Mouse (Mus musculus): ENCODE measurements around the gene 1700018G05Rik.
A peak's percentile ranks its signal among the peaks of the same experiment; 100 is the strongest.
"Not testable (repeated sequence)": the region's sequence is repeated elsewhere in the genome, so short reads cannot be mapped to it uniquely, and the experiment has no call there.

Gene 1700018G05Rik

DNA sequence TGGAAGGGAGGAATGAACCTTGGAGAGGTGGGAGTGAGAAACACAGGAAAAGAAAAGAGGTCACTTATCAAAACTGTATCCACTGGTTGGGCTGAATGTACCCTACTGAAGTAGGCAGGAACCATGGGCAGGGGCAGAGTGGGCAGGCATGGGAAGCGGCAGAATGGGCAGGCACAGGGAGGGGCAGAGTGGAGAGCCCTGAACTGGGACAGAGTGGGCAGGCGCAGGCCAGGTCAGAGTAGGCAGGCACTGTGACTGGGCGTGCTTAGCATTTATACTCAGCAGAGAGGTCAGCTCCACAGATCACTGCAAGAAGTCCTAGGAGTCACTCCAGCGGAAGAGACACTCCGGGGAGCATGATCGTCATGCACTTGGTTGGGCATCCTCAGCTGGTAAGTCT is at the start of gene 1700018G05Rik:
TSS of gene 1700018G05Rik (plus strand) at position 301 of the 400 bp plus-strand sequence.
- not testable (repeated sequence) for DNase-seq (ENCODE audit: low spot score)

DNA sequence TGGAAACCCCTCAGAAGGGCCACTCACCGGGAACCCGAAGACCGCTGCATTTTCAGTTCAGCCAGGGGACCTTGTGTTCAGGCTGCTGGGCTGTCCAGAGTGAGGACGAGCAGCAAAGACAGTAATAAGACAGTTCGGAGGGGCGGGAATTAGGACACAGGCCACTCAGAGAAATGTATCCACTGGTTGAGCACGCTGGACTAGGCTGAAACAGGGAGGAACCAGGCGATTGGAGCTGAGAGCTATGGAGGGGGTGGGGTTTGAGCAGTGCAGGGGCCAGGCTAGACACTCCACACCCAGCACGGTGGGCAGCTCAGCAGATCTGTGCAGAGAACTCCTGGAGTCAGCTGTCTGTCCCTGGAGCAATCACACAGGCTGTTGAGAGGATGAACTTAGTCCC is 19.6 kb upstream of the 1700018G05Rik start, which contains the start of the genes Dmrtc1a and 1700011M02Rik:
TSS of gene Dmrtc1a (minus strand) at position 101 of the 400 bp plus-strand sequence.
TSS of gene 1700011M02Rik (plus strand) at position 319 of the 400 bp plus-strand sequence.
- not testable (repeated sequence) for DNase-seq (ENCODE audit: low spot score)

DNA sequence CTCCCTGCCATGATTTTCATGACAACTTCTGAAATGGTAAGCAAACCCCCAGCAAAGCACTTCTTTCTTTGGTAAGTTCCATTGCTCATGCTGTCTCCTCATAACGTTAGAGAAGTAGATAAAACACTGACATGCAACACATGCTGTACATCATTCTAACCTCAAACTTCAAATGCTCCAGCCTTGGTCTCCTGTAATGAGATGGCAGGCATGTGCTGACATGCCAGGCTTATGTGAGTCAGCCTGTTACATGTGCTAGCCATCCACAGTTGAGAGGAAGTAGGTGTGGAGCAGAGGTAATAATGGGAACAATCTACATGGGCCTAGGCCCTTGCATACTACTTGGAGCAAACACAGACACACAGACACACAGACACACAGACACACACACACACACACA is 13.3 kb upstream of the 1700018G05Rik start:
- not testable (repeated sequence) for DNase-seq (ENCODE audit: low spot score)

DNA sequence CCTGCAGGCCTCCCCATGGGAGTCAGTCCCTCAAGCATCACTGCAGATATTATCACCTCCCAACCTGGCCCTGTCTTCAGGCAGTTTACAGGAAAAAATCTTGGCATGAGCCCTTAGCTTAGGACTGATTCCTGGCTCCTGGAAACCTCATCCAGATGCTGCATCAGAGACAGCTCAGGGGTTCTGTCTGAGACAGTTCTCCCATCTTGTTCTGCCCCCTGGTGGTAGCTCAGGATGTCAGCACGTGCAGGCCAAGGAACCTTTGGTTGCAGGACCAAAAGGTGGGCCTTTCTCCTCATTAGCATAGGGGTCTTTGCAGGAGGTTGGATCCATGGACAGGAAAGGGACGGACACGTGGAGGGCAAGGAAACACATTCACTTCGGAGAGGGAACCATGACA is 1.5 kb upstream of the 1700018G05Rik start:
- peak; percentile 65 for DNase-seq (ENCODE audit: low spot score)

DNA sequence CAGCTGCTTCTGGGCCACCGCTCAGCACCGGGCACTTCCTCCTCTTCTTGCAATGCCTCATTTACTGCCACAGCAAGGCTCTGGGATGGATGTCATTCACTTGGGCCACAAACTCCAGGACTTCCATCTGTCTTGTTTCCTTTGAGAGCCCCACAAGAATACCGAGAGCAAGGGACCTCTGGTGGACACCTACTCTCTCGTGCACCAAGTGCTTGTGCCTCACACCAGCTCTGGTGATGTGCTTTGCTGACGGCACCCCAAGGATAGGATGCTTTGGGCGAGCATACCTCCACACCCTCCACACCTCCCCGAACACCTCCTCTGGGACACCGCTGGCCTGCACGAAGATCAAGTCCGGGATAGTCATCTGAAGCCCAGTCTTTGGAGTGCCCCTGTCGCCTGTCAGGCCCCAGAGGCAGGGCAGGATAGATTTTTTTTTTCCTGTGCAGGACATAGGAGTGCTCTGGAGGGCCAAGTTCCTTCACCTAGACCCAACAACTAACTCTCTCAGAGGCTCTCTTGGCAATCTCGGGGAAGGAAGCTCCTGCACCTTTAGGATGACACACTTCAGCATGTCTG is 4.9 kb downstream of the 1700018G05Rik start:
- no peak for DNase-seq (ENCODE audit: low spot score)

DNA sequence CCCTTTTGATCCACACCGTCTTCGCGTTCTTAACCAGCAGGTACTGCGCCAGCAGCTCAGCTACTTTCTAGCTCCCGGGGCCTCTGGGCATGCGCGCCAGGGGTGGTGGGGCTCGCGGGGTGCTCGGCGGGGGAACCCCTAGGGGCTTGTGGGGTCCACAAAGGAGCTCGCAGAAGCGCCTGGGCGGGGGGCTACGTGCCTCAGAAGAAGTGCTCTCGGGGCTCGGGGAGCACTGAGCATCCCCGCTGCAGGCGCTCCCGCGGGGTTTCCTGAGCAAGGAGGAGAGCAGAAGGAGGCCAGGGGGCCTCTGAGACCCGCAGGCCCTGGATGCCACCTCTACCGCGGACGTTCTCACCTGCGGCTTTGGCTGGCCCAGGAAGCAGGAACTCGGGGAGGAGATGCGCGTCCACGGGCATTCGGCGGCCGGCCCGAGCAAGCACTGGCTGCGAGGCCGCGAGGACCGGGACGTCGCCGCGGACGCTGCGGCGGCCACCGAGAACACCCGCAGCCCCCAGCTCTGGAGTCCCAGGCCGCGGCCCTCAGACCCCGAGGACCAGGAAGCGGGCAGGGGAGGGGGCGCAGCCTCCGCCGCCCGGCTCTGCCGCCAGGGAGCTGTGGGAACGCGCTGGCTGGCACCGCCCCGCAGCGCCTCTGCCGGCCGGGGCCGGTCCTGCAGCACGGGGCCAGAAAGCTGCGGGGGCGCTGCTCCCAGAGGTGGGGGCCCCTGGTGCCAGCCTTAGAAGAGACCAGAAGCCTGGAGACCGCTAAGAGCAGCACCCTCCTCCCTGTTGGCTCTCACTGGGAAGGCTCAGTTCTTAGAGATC is 5.6 kb downstream of the 1700018G05Rik start:
- DNase-seq (ENCODE audit: low spot score): peak; percentile 25

DNA sequence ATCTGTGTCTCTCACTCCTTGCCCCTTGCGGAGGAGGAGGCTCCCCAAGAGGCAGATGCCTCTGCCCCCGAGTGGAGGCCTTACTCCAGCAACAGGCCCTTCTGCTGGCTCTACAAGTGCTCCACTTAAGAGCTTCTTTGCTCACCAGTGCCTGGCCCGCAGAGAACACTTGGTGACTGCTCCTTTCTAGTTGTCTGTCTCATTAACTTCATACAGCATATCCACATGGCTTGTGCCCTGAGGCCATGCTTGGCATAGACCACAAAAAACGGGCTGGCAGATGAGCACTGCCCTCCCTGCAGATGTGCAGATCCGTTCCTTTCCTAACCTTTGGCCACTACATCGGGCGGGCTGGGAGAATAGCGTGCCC is 6.2 kb downstream of the 1700018G05Rik start:
- no peak for DNase-seq (ENCODE audit: low spot score)

DNA sequence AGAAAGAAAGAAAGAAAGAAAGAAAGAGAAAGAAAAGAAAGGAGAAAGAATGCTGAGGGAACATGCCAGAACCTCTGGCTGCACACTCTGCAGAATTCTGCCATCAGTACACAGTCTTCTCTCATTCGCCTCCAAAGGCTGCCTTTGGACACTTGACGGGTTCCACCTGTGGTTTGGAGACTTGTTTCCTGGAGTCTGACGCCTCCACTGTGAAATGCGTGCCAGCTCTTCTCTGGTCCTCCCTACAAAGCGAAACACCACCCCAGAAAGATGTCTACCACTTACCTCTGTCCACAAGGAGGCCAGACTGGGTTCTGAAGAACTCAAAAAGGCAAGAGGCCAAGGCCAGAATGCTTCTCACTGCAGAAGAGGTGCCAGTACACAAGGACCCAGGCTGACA is 8.6 kb downstream of the 1700018G05Rik start:
- no peak for DNase-seq (ENCODE audit: low spot score)

DNA sequence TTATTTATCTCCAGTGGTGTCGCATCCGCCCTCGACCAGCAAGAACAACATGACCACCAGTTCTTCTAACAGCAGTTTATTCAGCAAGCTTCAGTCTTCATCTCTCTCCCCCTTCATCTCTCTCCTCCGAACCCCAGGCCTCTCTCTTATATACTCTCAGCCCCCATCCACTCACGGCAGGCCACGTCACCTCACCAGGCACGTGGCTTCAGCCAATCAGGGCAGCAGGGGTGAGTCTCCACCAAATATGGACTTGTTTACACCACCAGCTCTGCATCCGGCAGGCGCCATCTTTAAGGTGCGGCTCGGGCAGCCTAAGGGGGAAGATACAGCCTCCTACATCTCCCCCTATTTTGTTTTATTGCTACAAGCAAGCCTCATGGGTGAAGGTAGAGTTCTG is 22.0 kb downstream of the 1700018G05Rik start:
- not testable (repeated sequence) for DNase-seq (ENCODE audit: low spot score)

DNA sequence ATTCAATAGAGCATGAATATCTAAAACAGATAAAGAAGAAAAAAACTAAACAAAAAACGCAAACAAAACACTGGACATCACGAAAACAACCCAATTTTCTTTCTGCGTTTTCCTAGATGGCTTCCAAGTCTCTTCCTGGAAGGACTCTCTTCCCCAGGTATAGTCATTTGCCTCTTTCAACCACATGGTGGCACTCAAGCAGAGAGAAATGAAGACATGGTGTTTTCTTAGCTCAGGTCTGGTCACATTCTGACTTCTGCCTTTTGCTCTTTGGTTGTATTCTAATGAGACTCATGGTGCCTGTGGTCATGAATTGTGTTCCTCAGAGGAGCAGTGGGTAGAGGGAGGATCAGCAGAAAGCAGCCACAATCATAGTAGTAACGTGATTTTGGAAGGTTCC is 30.7 kb downstream of the 1700018G05Rik start:
- DNase-seq (ENCODE audit: low spot score): peak; percentile 32

DNA sequence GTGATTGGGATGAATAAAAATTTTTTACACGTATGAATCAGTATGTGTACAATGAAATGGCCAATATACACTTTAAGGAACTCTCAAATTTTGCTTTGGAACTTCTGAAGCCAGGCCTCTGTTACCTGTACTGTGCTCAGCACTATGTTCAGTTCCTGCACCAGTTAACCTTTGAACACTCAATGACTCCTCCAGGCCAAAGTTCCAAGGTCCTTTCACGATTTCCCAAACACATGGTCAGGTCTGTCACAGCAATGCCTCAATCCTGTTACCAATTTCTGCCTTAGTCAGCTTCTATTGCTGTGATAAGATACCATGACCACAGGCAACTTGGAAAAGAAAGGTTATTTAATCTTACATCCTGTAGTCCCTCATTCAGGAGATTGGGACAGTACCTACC is 32.4 kb downstream of the 1700018G05Rik start:
- no peak for DNase-seq (ENCODE audit: low spot score)

All from embryo, embryonic 10 days (tissue).